Mouse (Mus musculus) left cerebral cortex, postnatal 36 days (tissue): Measurements from ENCODE around the gene St6galnac6. TPM values are rescaled to one million over a fixed set of nuclear protein-coding genes. Genes with fewer than 3 reads are reported as not detected.

Source experiments
- DNase-seq, 2 experiments: peaks; one replicate each; pipeline ENCODE4 v3.0.0; 2021 to 2022; ENCODE audit warnings: low spot score in 2 of 2, mixed read lengths in 1 of 2
- intact Hi-C: fragments of 180-260 bp; cut with DNase I; formaldehyde crosslinking; loops from one replicate; pipeline ENCODE4 v1.15.1; 2025
- microRNA-seq: library from miRNA; unstranded; fragments of <30 nt; microRNA quantifications from one replicate; pipeline ENCODE4 v1.2.0, GENCODE M21; 2022
- total RNA-seq, 2 experiments: library from RNA; stranded (reverse); gene quantifications; 2 replicates each; pipeline ENCODE4 v1.2.3; 2021

St6galnac6 gene
- total RNA-seq, 2 experiments from 2014 or later = 121 to 135 TPM

DNA sequence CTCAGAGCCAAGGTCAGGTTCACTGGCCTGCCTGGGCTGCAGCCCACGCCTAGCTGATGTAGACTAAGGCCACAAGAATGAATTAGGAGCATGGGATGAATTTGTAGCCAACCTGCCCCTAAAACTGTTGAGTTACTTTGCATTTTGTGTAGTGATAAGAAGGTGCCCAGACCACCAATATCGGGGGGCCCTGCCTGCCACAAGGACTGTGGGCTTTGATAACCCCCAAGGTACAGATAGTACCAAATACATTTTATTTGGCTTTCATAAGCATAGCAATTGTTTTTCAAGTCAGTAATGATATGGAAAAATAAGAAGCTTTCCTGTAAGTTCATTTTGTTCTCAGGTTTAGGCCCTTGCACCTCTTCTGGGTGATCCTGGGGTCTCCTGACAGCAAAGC, 59.4 kb downstream of the St6galnac6 start:
- intact Hi-C loops = no loop called here
- no peak for DNase-seq

- no peak for DNase-seq
- intact Hi-C loops = no loop called here
These were observed 62.1 kb downstream of the St6galnac6 start for GRCm38 (mm10) chr2:32661509-32662107.

- intact Hi-C loops = no loop called here
- no peak for DNase-seq
These were observed 62.8 kb downstream of the St6galnac6 start for GRCm38 (mm10) chr2:32662291-32662690.

- intact Hi-C loops = no loop called here
- DNase-seq = no peak
These were observed 65.8 kb downstream of the St6galnac6 start for GRCm38 (mm10) chr2:32665345-32665744.

DNA sequence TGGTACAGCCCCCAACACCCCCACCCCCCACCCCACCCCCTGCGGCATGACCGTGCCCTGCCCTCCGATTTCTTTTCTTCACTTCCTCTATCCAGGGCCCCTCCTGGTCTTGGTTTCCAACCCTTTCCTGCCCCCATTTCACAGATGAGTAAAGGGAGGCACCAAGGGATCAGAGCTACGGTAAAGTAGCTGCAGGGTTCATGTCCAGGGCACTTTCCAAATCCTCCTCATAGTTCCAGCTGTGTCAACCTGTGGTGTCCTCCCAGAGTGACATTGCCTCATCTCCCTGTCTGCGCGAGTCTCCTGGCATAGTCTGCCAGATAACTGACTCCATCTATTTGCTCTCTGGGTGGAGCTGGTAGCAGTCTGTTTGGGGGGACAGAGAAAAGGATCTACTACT, 66.3 kb downstream of the St6galnac6 start:
- intact Hi-C loops = no loop called here
- no peak for DNase-seq

GRCm38 (mm10) chr2:32667775-32668174, 68.3 kb downstream of the St6galnac6 start:
- intact Hi-C loops = no loop called here

GRCm38 (mm10) chr2:32668176-32668575, 68.7 kb downstream of the St6galnac6 start:
- no peak for DNase-seq
- intact Hi-C loops = no loop called here

More at GRCm38 (mm10) chr2:32667775-32668174, 68.3 kb downstream of the St6galnac6 start:
- DNase-seq = no peak

GRCm38 (mm10) chr2:32669876-32670275, 70.4 kb downstream of the St6galnac6 start:
- DNase-seq = no peak
- intact Hi-C loops = no loop called here

Small RNA genes lying within 50 kb of the gene (microRNA-seq; reads per million reads assigned to microRNA genes)
- gene Mir1954 = not detected

Other genes starting within 250 kb of the St6galnac6 start
- 10 to 100 TPM; 60.4 to 97.8 TPM for gene Ciz1, start 247.4 kb upstream of the St6galnac6 start, total RNA-seq
- gene Dnm1, start 246.4 kb upstream of the St6galnac6 start, total RNA-seq = 1,000 to 10,000 TPM; 1,215 to 1,406 TPM
- gene 1110008P14Rik, start 217.8 kb upstream of the St6galnac6 start, total RNA-seq = 100 to 1,000 TPM; 312 to 437 TPM
- gene Lcn2, start 211.5 kb upstream of the St6galnac6 start, total RNA-seq = 1 to 10 TPM in 1 of 2 experiments, under 1 TPM in 1; 0.91 to 1.8 TPM
- gene Ptges2, start 203.8 kb upstream of the St6galnac6 start, total RNA-seq = 10 to 100 TPM; 40.6 to 54.8 TPM
- 1 to 10 TPM; 3.9 TPM for gene Naif1, start 149.3 kb upstream of the St6galnac6 start, total RNA-seq
- gene Slc25a25, start 148.3 kb upstream of the St6galnac6 start, total RNA-seq = 10 to 100 TPM; 58.5 to 60.5 TPM
- 10 to 100 TPM; 53.6 to 68.9 TPM for gene Fam102a, start 64.4 kb upstream of the St6galnac6 start, total RNA-seq
- 10 to 100 TPM; 74.8 to 77.0 TPM for gene Dpm2, start 28.9 kb upstream of the St6galnac6 start, total RNA-seq
- gene Pip5kl1, start 24.9 kb upstream of the St6galnac6 start, total RNA-seq = 10 to 100 TPM in 1 of 2 experiments, 1 to 10 TPM in 1; 9.2 to 11.7 TPM
- gene 9430097D07Rik, start 24.0 kb upstream of the St6galnac6 start, total RNA-seq = 1 to 10 TPM; 1.1 to 1.4 TPM
- 10 to 100 TPM; 36.7 to 39.1 TPM for gene St6galnac4, start 12.6 kb upstream of the St6galnac6 start, total RNA-seq
- gene Ak1, start 22.0 kb downstream of the St6galnac6 start, total RNA-seq = 100 to 1,000 TPM; 152 to 173 TPM
- 10 to 100 TPM; 22.0 to 26.1 TPM for gene Eng, start 46.9 kb downstream of the St6galnac6 start, total RNA-seq
- 10 to 100 TPM in 1 of 2 experiments, 1 to 10 TPM in 1; 6.0 to 10.5 TPM for gene Fpgs, start 104.4 kb downstream of the St6galnac6 start, total RNA-seq
- 100 to 1,000 TPM; 105 to 117 TPM for gene Cdk9, start 113.4 kb downstream of the St6galnac6 start, total RNA-seq
- 10 to 100 TPM; 33.3 to 45.8 TPM for gene Sh2d3c, start 121.3 kb downstream of the St6galnac6 start, total RNA-seq
- gene 6330409D20Rik, start 141.3 kb downstream of the St6galnac6 start, total RNA-seq = 1 to 10 TPM; 2.5 to 3.2 TPM
- gene Tor2a, start 157.5 kb downstream of the St6galnac6 start, total RNA-seq = 10 to 100 TPM; 27.8 to 29.9 TPM
- under 1 TPM; 0.41 to 0.72 TPM for gene Ttc16, start 175.9 kb downstream of the St6galnac6 start, total RNA-seq
- gene Ptrh1, start 176.1 kb downstream of the St6galnac6 start, total RNA-seq = 1 to 10 TPM; 7.2 to 9.2 TPM
- gene Cfap157, start 184.7 kb downstream of the St6galnac6 start, total RNA-seq = under 1 TPM in 1 of 2 experiments, not detected in 1; 0.29 TPM
- gene Stxbp1, start 247.5 kb downstream of the St6galnac6 start, total RNA-seq = 1,000 to 10,000 TPM in 1 of 2 experiments, 100 to 1,000 TPM in 1; 963 to 1,065 TPM